ENCODE assay signal across 16 mouse cellular contexts in the genomic region with DNA sequence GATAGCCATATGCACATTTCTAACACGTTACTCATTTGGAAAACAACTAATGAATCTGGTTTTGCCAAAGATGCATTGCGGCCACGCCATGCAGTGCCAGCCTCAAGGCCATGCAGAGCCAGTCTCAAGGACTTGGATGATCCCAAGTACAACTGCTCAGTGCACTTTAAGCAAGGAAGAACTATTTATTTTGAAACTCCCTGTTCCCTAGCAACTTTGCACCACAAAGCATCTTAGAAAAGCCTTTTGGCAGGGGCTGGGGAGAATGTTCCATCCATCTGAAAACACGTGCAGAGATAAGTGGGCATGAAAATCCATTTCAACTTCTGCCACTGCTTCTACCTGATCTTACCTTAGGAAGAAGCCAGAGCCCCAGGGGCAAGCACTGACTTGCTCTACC.
DNase-seq lines count a peak whose midpoint lies in the region; ATAC-seq and TF ChIP-seq lines count a peak whose summit lies in the region.
"Had no signal": no experiment of that assay in that cellular context is flagged by ENCODE, and none has a peak within 500 bp of the region (broad histone marks: within the 10 kb centered on the region; RNA-seq: fewer than 3 reads in every experiment).

No protein-coding gene starts in this region.

- no peaks in the 10 kb centered on the region for H3K27me3 ChIP-seq in heart, adult 2 months (ENCODE audit: control insufficient read depth, insufficient read depth, low read length)
- H3K27me3 ChIP-seq in heart, embryonic 11.5 days (ENCODE audit: control insufficient read depth, insufficient read depth, low read length): no peaks in the 10 kb centered on the region
- no peaks in the 10 kb centered on the region for H3K27me3 ChIP-seq in liver, embryonic 12.5 days (replicated peaks)
- H3K27me3 ChIP-seq in hindbrain, embryonic 13.5 days: no peaks in the 10 kb centered on the region
- H3K27me3 ChIP-seq: neural tube, embryonic 12.5 days had no signal

- no peak overlapping the region for H3K4me3 ChIP-seq in heart, adult 2 months
- H3K4me3 ChIP-seq in heart, embryonic 11.5 days (ENCODE audit: low read depth, low read length): no peak overlapping the region
- no peak overlapping the region for H3K4me3 ChIP-seq in liver, embryonic 12.5 days
- no peak overlapping the region for H3K4me3 ChIP-seq in hindbrain, embryonic 13.5 days
- H3K4me3 ChIP-seq: hindbrain, embryonic 10.5 days; left cerebral cortex, adult 2 months; neural tube, embryonic 12.5 days had no signal

- peaks cover 2% of the 10 kb centered on the region; the same call in 1 of the 2 replicates for H3K36me3 ChIP-seq in heart, adult 2 months (ENCODE audit: control insufficient read depth, insufficient read depth, low read length)
- no peaks in the 10 kb centered on the region for H3K36me3 ChIP-seq in heart, embryonic 11.5 days (ENCODE audit: control insufficient read depth, insufficient read depth, low read length)
- H3K36me3 ChIP-seq in liver, embryonic 12.5 days: no peaks in the 10 kb centered on the region
- H3K36me3 ChIP-seq in hindbrain, embryonic 13.5 days: no peaks in the 10 kb centered on the region
- H3K36me3 ChIP-seq: hindbrain, embryonic 10.5 days; neural tube, embryonic 12.5 days had no signal

- DNase-seq in heart, adult 2 months: peak; percentile 23 to 27
- DNase-seq in 3134 (ENCODE audit: extremely low read depth, insufficient read length, low spot score) (peak; percentile 22), ES-CJ7 (ENCODE audit: low read depth, low spot score) (peak; percentile 5)
- peak; percentile 5 for DNase-seq in fibroblast of lung, adult 2 months (ENCODE audit: low read depth)
- DNase-seq in spleen, postnatal 10 days (ENCODE audit: low spot score in 2 of 2): no peak
- DNase-seq: cerebellum, postnatal 10 days; retina, postnatal 1 day; thymus, postnatal 36 days had no signal

- TF ChIP-seq CTCF in heart, adult 2 months (IDR thresholded peaks at IDR 0.05): no peak

- intact Hi-C loops in heart, adult 2 months (cut with DNase I): no loop called here

- no peaks in the 10 kb centered on the region for H3K79me2 ChIP-seq in heart, adult 2 months (replicated peaks; ENCODE audit: control insufficient read depth, insufficient read depth, low read length)

- H3K9ac ChIP-seq in heart, adult 2 months (ENCODE audit: low read depth, low read length): no peak overlapping the region
- H3K9ac ChIP-seq in heart, embryonic 11.5 days (ENCODE audit: low read depth, low read length): no peak overlapping the region
- no peak overlapping the region for H3K9ac ChIP-seq in liver, embryonic 12.5 days
- no peak overlapping the region for H3K9ac ChIP-seq in hindbrain, embryonic 13.5 days
- H3K9ac ChIP-seq: neural tube, embryonic 12.5 days had no signal

- TF ChIP-seq POLR2A in heart, adult 2 months (IDR thresholded peaks at IDR 0.05; ENCODE audit: insufficient read depth, low read depth, low read length): no peak

- WGBS in heart, adult 2 months: 57% methylated on average over 4 of the region's 4 CpGs
- WGBS in heart, embryonic 11.5 days (ENCODE audit: insufficient replicate concordance): 71% methylated on average over 4 of the region's 4 CpGs
- 57% methylated on average over 4 of the region's 4 CpGs for WGBS in liver, embryonic 12.5 days (ENCODE audit: insufficient replicate concordance)
- WGBS in hindbrain, embryonic 13.5 days: 81% methylated on average over 4 of the region's 4 CpGs

- H3K9me3 ChIP-seq in heart, embryonic 11.5 days (replicated peaks; ENCODE audit: control insufficient read depth, low read length): no peaks in the 10 kb centered on the region
- no peaks in the 10 kb centered on the region for H3K9me3 ChIP-seq in liver, embryonic 12.5 days (replicated peaks)
- no peaks in the 10 kb centered on the region for H3K9me3 ChIP-seq in hindbrain, embryonic 13.5 days
- H3K9me3 ChIP-seq: hindbrain, embryonic 10.5 days; neural tube, embryonic 12.5 days had no signal

- no peak overlapping the region for H3K27ac ChIP-seq in heart, adult 2 months
- no peak overlapping the region for H3K27ac ChIP-seq in heart, embryonic 11.5 days (ENCODE audit: low read depth, low read length)
- H3K27ac ChIP-seq in liver, embryonic 12.5 days: no peak overlapping the region
- no peak overlapping the region for H3K27ac ChIP-seq in hindbrain, embryonic 13.5 days
- H3K27ac ChIP-seq: hindbrain, embryonic 10.5 days; kidney, postnatal 0 days; left cerebral cortex, adult 2 months; neural tube, embryonic 12.5 days had no signal

- no peak overlapping the region for H3K4me2 ChIP-seq in heart, embryonic 11.5 days
- no peak overlapping the region for H3K4me2 ChIP-seq in liver, embryonic 12.5 days
- H3K4me2 ChIP-seq in hindbrain, embryonic 13.5 days: no peak overlapping the region
- H3K4me2 ChIP-seq: neural tube, embryonic 12.5 days had no signal

- peaks cover 3% of the 10 kb centered on the region; the same call in 1 of the 2 replicates for H3K4me1 ChIP-seq in heart, adult 2 months (ENCODE audit: control insufficient read depth, insufficient read depth, low read length)
- no peaks in the 10 kb centered on the region for H3K4me1 ChIP-seq in heart, embryonic 11.5 days (ENCODE audit: control insufficient read depth, insufficient read depth, low read length)
- H3K4me1 ChIP-seq in liver, embryonic 12.5 days: no peaks in the 10 kb centered on the region
- H3K4me1 ChIP-seq in hindbrain, embryonic 13.5 days (replicated peaks): no peaks in the 10 kb centered on the region
- H3K4me1 ChIP-seq: hindbrain, embryonic 10.5 days; neural tube, embryonic 12.5 days had no signal

- no peak for TF ChIP-seq EP300 in heart, adult 2 months (IDR thresholded peaks at IDR 0.05; ENCODE audit: insufficient read depth, low read depth, low read length)

- no peak for ATAC-seq in heart, embryonic 11.5 days (replicated peaks; ENCODE audit: insufficient number of reproducible peaks, low FRiP score, low TSS enrichment)
- ATAC-seq in liver, embryonic 12.5 days: no peak
- no peak for ATAC-seq in hindbrain, embryonic 13.5 days (ENCODE audit: low FRiP score)
- ATAC-seq: activated CD4-positive, CD25-positive, alpha-beta regulatory T cell, adult 4 months had no signal

Comparison
In these comparisons a context has a peak if more than half of its experiments do, and no peak if none do; other contexts are left out.
1. DNase-seq: peak in heart, adult 2 months (2 of 2), 3134 (single experiment), ES-CJ7 (single experiment) and fibroblast of lung, adult 2 months (single experiment); none in spleen, postnatal 10 days (0 of 2).